Mouse (Mus musculus): ENCODE data around the gene Rars. TPM values are rescaled to one million over a fixed set of nuclear protein-coding genes. Genes with fewer than 3 reads are reported as not detected.
A peak's percentile ranks its signal among the peaks of the same experiment; 100 is the strongest.
"Not testable (repeated sequence)": the region's sequence is repeated elsewhere in the genome, so short reads cannot be mapped to it uniquely, and the experiment has no call there.

Gene Rars
- total and polyA plus RNA-seq, 3 experiments = 9.5 to 150 (median 150) TPM

- H3K27me3 ChIP-seq (ENCODE audit: insufficient read depth, low read length) = peaks cover 7% of the 10 kb centered on the region
- no peaks in the 10 kb centered on the region for H3K9me3 ChIP-seq (replicated peaks)
- no peak for ATAC-seq (ENCODE audit: extremely low read depth, insufficient number of reproducible peaks, low FRiP score, poor library complexity, severe bottlenecking)
- TF ChIP-seq GATA2 (IDR thresholded peaks at IDR 0.05; ENCODE audit: borderline replicate concordance, low read depth, low read length) (no peak), TAL1 (conservative IDR thresholded peaks at IDR 0.05; ENCODE audit: low read depth, low read length) (no peak), GATA1 (IDR thresholded peaks at IDR 0.05; ENCODE audit: borderline replicate concordance, low read length) (no peak), CTCF (IDR thresholded peaks at IDR 0.05; ENCODE audit: low read depth, low read length) (no peak)
- no peaks in the 10 kb centered on the region for H3K36me3 ChIP-seq (replicated peaks)
- H3K4me1 ChIP-seq (ENCODE audit: insufficient read depth, low read depth, low read length) = peaks cover 25% of the 10 kb centered on the region
- no peak overlapping the region for H3K4me3 ChIP-seq (ENCODE audit: low read depth, low read length)
- DNase-seq (ENCODE audit: low spot score) = no peak
Measured at GRCm38 (mm10) chr11:35841738-35842325, 7.5 kb upstream of the Rars start.

GRCm38 (mm10) chr11:35840806-35841205, 6.5 kb upstream of the Rars start:
- H3K27me3 ChIP-seq (ENCODE audit: insufficient read depth, low read length); H3K4me3 ChIP-seq (ENCODE audit: low read depth, low read length); H3K36me3 ChIP-seq (replicated peaks); H3K9me3 ChIP-seq (replicated peaks); ATAC-seq (ENCODE audit: extremely low read depth, insufficient number of reproducible peaks, low FRiP score, poor library complexity, severe bottlenecking); DNase-seq (ENCODE audit: low spot score): not testable (repeated sequence)
- peaks cover 27% of the 10 kb centered on the region for H3K4me1 ChIP-seq (ENCODE audit: insufficient read depth, low read depth, low read length)

GRCm38 (mm10) chr11:35840282-35840681, 6.0 kb upstream of the Rars start:
- no peak for ATAC-seq (ENCODE audit: extremely low read depth, insufficient number of reproducible peaks, low FRiP score, poor library complexity, severe bottlenecking)
- H3K4me1 ChIP-seq (ENCODE audit: insufficient read depth, low read depth, low read length) = peaks cover 27% of the 10 kb centered on the region
- no peak overlapping the region for H3K4me3 ChIP-seq (ENCODE audit: low read depth, low read length)
- no peak for DNase-seq (ENCODE audit: low spot score)
- peaks cover 7% of the 10 kb centered on the region; the same call in 1 of the 2 replicates for H3K27me3 ChIP-seq (ENCODE audit: insufficient read depth, low read length)
- H3K9me3 ChIP-seq (replicated peaks) = no peaks in the 10 kb centered on the region
- no peak for TF ChIP-seq GATA1 (IDR thresholded peaks at IDR 0.05; ENCODE audit: borderline replicate concordance, low read length)
- no peak for TF ChIP-seq GATA2 (IDR thresholded peaks at IDR 0.05; ENCODE audit: borderline replicate concordance, low read depth, low read length)
- TF ChIP-seq CTCF (IDR thresholded peaks at IDR 0.05; ENCODE audit: low read depth, low read length) = peak; percentile 21; the same call in 1 of the 2 replicates
- no peak for TF ChIP-seq POLR2AphosphoS5 (IDR thresholded peaks at IDR 0.05; ENCODE audit: insufficient replicate concordance, low read depth, low read length)
- no peak for TF ChIP-seq TAL1 (conservative IDR thresholded peaks at IDR 0.05; ENCODE audit: low read depth, low read length)
- no peaks in the 10 kb centered on the region for H3K36me3 ChIP-seq (replicated peaks)

GRCm38 (mm10) chr11:35838345-35839338, 4.3 kb upstream of the Rars start:
- H3K9me3 ChIP-seq (replicated peaks) = no peaks in the 10 kb centered on the region
- DNase-seq (ENCODE audit: low spot score) (peak; percentile 77), ATAC-seq (ENCODE audit: extremely low read depth, insufficient number of reproducible peaks, low FRiP score, poor library complexity, severe bottlenecking) (peak; percentile 85)
- peaks cover 7% of the 10 kb centered on the region; the same call in 1 of the 2 replicates for H3K27me3 ChIP-seq (ENCODE audit: insufficient read depth, low read length)
- no peak for TF ChIP-seq CTCF (IDR thresholded peaks at IDR 0.05; ENCODE audit: low read depth, low read length)
- TF ChIP-seq TAL1 (conservative IDR thresholded peaks at IDR 0.05; ENCODE audit: low read depth, low read length) = no peak
- no peak for TF ChIP-seq GATA1 (IDR thresholded peaks at IDR 0.05; ENCODE audit: borderline replicate concordance, low read length)
- no peak for TF ChIP-seq POLR2AphosphoS5 (IDR thresholded peaks at IDR 0.05; ENCODE audit: insufficient replicate concordance, low read depth, low read length)
- TF ChIP-seq GATA2 (IDR thresholded peaks at IDR 0.05; ENCODE audit: borderline replicate concordance, low read depth, low read length) = no peak
- no peaks in the 10 kb centered on the region for H3K36me3 ChIP-seq (replicated peaks)
- peak overlapping the region; percentile 68 for H3K4me3 ChIP-seq (ENCODE audit: low read depth, low read length)
- H3K4me1 ChIP-seq (ENCODE audit: insufficient read depth, low read depth, low read length) = peaks cover 33% of the 10 kb centered on the region

- H3K4me3 ChIP-seq (ENCODE audit: low read depth, low read length) = no peak overlapping the region; the same call in 1 of the 2 replicates
Measured at GRCm38 (mm10) chr11:35837156-35838126, 3.1 kb upstream of the Rars start.

More at GRCm38 (mm10) chr11:35837156-35838126, 3.1 kb upstream of the Rars start:
- ATAC-seq (ENCODE audit: extremely low read depth, insufficient number of reproducible peaks, low FRiP score, poor library complexity, severe bottlenecking) = no peak
- H3K9me3 ChIP-seq (replicated peaks) = no peaks in the 10 kb centered on the region
- H3K36me3 ChIP-seq (replicated peaks) = peaks cover 6% of the 10 kb centered on the region
- TF ChIP-seq GATA1 (IDR thresholded peaks at IDR 0.05; ENCODE audit: borderline replicate concordance, low read length) (no peak), TAL1 (conservative IDR thresholded peaks at IDR 0.05; ENCODE audit: low read depth, low read length) (no peak), POLR2AphosphoS5 (IDR thresholded peaks at IDR 0.05; ENCODE audit: insufficient replicate concordance, low read depth, low read length) (no peak), GATA2 (IDR thresholded peaks at IDR 0.05; ENCODE audit: borderline replicate concordance, low read depth, low read length) (no peak), CTCF (IDR thresholded peaks at IDR 0.05; ENCODE audit: low read depth, low read length) (no peak)
- H3K4me1 ChIP-seq (ENCODE audit: insufficient read depth, low read depth, low read length) = peaks cover 45% of the 10 kb centered on the region
- no peak for DNase-seq (ENCODE audit: low spot score)
- peaks cover 7% of the 10 kb centered on the region; the same call in 1 of the 2 replicates for H3K27me3 ChIP-seq (ENCODE audit: insufficient read depth, low read length)

Data from G1E (cell line).